Mouse (Mus musculus): ENCODE measurements around the gene Auh.

Gene Auh

DNA sequence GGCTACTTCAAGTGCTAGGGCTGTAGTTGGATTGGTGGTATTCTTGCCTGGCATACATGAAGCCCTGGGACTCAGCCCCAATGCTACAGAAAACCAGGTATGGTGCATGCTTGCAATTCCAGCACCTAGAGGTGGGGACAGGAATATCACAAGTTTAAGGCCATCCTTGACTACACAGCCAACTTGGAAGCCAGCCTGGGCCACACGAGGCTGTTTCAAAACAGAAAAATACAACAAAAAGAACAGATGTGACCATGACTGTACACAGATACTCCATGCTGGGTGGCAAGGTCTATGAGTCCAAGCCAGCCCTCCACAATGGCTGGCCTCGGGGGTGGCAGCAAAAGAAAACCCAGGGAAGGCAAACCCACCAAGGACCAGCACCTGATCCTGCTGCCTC lies 95.7 kb downstream of the Auh start:
- 83% methylated on average over 2 of the region's 2 CpGs for WGBS

- WGBS = 82% methylated on average over 4 of the region's 4 CpGs
These were observed 96.3 kb downstream of the Auh start for GRCm38 (mm10) chr13:52833220-52833619.

GRCm38 (mm10) chr13:52832481-52833170 lies 96.9 kb downstream of the Auh start:
- WGBS = 82% methylated on average over 8 of the region's 8 CpGs

DNA sequence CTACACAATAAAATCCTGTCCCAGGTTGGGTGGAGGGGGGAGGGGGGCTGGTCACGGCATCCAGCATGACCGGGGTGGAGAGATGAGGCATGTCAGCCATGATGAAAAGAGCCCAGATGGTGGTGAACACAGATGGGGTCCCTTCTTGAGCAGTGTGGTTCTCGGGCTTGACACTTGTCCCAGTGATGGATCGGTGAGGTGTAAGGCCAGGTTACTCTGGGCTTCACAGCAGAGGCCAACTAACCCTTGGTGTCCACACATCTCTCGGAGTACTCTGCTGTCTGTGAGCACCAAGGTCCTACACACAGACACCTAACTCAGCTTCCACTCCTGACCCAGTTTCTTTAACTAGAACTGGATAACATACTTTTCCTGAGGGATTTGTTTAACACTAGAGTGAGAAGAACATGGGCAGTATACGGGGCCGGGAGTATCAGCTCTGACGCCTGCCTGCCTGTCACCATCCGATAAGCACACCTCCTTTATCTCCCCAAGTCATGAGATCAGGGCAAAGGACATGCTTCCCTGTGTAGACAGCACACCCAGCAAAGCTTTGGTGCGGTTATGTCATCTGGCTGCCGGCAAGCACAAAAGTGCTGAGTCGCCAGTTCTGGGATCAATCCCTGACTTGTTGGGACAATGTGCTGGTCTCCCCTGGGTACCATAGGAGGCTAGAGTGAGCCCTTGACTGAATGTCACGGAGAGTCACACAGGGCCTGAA lies 98.3 kb downstream of the Auh start:
- WGBS = 90% methylated on average over 13 of the region's 13 CpGs

DNA sequence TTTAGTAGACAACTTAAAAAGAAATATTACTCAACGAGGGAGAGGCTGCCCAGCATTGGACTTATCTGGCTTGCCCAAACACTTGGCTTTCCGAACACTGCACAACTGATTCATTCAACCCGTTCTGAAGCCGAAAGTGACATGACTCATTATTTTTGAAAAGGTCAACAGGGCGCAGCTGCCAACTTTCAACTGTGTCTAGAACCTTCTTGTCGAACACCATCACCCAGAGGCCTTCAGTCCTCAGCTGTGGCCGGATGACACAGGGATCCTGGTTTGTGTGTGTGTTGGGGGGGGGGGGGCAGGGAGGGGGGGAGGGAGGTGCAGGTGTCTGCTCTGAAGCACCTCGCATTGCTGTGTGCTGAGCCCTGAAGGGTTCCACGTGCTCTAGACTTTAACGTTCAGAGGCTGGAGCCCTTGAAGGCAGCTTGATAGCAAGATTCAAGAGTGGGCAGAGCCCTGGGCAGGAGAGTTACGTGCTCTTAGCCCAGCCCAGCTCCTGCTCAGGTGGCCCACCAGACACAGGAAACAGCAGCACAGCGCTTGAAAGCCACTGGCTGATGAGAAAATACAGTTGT lies 100.4 kb downstream of the Auh start:
- WGBS = 72% methylated on average over 12 of the region's 12 CpGs

DNA sequence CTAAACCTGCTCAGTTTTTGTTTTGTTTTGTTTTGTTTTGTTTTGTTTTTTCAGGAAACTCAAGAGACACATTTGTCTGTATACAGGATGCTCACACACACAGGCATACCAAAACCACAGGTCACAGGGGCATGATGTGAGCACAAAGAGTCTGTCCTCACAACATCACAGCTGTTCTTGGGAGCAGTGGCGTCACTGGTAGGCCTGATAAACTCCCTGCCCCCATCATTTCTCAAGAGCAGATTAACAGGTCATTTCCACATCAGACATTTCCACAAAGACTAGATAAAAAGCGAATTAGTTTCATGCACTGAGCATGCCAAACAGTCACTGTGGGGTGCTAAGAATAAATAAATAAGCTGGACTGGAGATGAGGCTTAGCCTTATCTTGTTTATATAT lies 101.3 kb downstream of the Auh start:
- WGBS = 83% methylated on average over 2 of the region's 2 CpGs

- 74% methylated on average over 9 of the region's 9 CpGs for WGBS
These were observed 104.7 kb downstream of the Auh start for GRCm38 (mm10) chr13:52824754-52825153.

DNA sequence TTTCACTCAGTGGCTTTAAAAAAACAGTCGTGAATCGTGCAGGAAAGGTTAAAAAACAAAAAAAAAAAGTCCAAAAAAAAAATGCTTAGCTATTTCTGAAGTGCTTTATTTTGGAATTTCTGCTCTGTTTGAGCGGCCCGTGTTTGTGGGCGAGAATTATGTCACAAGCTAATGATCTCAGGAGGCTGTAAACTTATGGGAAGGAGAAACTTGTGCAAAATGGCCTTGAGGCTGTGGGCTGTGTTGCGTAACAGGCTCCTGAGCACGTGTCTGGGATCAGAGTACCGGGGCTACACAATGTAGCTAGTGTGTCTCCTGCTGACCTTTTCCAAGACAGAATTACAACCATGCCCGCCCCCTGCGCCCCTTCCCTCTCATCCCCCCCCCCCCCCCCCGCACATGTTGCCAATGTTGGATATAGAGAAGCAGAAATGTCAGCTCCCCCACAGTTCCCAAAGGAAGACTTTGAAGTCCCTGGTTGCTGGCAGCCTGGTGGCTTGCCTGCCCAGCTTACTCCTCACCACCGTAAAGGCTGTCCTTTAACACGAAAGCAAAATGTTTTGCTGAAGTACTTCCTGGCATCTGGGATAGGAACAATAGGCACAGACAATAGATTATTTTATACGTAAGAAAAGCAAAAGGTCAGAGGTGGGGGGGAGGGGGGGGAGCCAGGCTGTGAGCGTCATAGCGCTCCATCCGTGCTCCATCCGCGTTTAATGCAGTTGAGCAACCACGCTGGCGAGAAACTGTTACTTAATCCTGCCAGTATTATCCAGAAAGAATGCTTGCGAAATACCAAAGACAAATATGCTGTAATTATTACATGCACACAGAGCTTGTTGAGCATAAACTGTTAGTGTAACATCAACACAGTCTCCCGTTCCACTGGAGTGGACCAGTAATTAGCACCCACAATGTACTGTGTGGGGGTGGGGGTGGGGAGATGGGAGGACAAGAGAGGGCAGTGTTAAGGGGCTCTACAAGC lies 107.0 kb downstream of the Auh start:
- WGBS = 8% methylated on average over 23 of the region's 23 CpGs

- WGBS = 44% methylated on average over 9 of the region's 9 CpGs
These were observed 107.9 kb downstream of the Auh start for GRCm38 (mm10) chr13:52821571-52821970.

DNA sequence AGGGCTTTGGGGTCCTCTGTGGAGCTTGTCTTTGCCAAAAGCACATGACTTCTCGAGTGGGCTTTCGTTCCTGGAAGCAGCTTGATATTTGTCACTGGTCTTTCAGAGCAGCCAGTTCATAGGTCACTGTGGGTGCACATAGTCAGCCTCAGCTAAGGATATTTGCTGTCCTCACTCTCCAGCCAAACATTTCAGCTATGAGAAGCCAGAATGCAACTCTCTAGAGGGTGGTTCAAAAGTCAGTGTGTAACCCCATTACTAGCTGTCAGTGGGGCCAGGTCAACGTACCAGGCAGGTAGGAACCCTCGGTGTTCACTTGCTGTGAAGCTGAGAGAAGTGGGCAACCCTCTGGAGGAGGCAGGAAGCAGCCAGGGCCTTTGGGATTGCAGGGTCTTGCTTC lies 109.6 kb downstream of the Auh start:
- 85% methylated on average over 4 of the region's 4 CpGs for WGBS

DNA sequence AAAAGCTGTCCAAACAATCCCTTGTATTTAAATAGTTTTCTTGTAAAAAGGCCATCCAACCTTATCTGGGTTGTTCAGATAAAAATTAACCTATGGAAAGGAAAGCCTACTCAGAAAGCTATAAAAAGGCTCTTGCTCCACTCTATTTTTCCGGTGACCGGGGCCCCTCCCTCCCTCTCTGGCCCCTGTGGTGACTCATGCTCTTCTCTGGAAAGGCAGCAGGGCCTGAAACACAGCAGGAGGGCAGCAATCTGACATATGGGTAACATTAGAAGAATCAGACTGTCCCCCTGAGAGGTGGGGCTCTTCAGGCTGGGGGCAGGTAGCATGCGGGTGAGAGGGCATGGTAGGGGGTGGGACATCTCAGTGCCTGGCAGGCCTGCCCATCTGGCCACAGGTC lies 110.7 kb downstream of the Auh start:
- 35% methylated on average over 3 of the region's 3 CpGs for WGBS

- WGBS = 30% methylated on average over 6 of the region's 6 CpGs
These were observed 111.4 kb downstream of the Auh start for GRCm38 (mm10) chr13:52817991-52818491.

DNA sequence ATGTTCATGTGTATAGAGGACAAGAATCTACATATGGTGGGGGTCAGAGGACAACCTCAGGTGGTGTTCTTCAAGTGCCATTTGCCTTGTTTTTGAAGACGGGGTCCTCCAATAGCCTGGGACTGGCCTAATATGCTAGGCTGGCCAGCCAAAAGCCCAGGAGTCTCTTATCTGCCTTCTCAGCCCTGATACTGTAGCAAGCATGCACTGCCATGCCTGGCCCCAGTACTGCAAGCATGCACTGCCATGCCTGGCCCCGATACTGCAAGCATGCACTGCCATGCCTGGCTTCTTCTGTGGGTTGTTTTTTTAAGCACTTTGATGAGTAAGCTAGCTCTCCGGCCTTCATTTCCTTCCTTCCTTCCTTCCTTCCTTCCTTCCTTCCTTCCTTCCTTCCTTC lies 115.7 kb downstream of the Auh start:
- whole genome bisulfite sequencing = 85% methylated on average over 3 of the region's 3 CpGs

DNA sequence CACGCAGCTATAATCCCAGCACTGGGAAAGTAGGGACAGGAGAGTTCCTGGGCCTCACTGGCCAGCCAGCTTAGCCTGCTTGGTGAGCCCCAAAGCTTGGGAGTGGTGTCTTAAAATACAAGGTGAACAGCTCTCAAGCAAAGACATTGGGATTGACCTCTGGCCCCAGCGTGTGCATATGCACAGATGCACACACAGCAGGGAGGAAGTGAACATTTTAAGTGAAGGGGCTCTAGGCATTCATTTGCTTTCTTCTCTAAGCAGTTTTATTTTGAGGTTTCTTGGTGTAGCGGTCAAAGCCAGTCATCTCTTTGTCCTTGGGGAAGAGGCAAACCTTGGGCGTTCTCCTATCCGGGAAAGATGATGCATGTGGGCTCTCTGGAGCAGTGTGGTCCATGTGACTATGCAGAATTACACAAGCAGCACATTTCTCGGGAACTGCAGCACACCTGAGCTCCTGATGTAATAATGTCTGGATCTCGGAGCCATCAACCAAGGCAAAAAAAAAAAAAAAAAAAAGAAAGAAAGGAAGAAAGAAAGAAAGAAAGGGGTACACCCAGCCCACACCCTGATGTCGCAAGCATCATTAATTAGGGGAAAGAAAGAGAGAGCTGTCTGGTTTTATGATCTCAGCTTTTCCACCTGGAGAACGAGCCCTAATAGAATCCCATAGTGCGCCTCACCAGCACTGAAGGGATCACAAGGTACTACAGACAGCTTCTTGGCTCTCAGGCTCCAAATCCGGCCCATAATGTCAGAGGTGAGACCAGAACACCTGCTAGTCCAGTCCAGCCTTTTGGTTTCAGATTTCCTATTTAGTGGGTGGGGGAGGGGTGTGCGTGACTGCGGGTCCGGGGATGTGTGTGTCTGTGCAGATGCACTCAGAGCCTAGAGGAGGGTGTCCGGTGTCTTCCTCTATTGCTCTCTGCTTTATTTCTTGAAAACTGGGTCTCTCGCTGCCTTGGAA lies 116.6 kb downstream of the Auh start:
- 86% methylated on average over 16 of the region's 16 CpGs for WGBS

DNA sequence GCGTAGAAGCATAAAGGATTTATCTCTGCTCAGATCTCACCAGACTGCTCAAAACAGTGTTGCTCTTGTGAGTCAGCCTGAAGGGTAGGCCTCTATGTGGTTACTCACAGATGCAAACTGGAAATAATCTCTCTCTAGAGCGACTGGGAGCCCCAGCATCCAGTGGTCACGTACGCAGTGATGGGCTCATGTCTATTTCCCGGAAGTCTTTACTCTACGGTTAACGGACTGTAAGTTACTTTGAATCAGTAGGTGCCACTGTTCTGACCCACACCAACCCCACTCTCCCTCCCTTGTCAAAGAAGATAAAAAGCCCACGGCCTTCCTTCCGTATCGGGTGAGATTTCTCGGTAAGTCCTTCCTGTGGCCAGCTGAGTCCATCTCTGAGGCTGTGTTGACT lies 121.8 kb downstream of the Auh start:
- WGBS = 95% methylated on average over 11 of the region's 11 CpGs

DNA sequence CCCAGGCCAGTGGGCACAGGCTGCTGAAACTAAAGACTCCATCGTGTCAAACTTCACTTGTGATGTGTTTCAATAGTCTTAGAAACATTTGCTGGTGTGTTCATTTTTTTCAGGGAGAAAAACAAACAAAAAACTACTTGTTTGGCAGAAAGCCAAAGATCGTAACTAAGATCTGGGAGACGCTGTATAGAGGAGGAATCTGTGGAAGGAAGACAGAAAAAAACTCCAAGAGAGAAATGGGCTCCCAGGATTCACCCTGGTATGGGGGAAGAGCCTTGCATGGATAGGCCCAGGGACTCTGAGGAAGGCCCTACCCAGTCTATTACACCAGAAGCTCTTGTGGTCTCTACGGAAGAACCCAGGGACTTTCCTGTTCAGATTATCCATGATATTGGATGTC lies 123.5 kb downstream of the Auh start:
- WGBS = 40% methylated on average over 4 of the region's 4 CpGs

GRCm38 (mm10) chr13:52805581-52805980 lies 123.9 kb downstream of the Auh start:
- 67% methylated on average over 6 of the region's 6 CpGs for WGBS

DNA sequence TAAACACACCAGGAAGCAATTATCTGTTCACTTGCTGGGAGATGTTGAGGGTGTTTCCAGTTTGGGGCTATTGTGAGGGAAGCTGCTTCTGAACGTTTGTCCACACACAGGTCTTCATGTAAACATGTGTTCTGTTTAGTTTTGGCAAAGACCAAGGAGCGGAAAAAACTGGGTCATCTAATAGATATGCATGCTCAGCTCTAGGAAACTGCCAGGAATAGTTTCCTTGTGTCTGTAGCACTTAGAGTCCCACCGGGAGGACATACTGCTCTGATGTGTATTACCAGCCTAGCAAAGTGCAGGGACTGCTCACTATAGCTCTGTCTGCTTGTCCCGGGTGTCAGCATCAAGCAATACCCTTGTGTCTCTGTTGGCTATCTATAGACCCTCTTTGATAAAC lies 127.0 kb downstream of the Auh start:
- 45% methylated on average over 4 of the region's 4 CpGs for WGBS

DNA sequence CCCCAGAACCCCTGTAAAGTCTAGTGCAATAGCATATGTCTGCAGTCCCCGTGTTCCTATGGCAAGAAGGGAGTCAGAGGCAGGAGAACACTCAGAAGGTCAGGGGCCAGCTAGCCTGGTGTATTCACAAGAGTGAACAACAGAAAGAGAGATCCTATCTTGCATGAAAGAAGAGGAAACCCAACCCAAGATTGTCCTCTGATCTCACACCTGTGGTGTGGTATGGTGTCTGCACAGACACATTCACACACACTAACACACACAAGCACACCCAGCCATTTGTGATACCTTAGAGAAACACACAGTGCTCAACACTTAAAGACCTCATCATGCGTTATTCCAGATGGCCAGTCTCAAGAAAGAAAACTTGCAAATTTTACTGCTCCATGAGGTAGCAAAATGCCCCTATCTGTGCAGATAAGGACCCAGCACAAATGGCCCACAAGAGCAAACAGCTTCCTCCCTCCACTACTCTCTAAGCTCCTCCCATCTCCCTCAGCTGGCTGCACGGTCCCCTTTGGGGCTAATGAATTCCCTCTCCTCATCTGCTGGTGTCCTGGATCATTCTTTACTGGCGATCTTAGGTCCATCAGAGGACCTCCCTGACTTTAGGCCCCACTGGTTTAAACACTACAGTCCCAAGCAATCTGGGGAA lies 128.7 kb downstream of the Auh start:
- WGBS = 86% methylated on average over 4 of the region's 4 CpGs

- WGBS = 68% methylated on average over 2 of the region's 2 CpGs
These were observed 129.4 kb downstream of the Auh start for GRCm38 (mm10) chr13:52800091-52800490.
